In genomic region chr10:3468590-3468989, GRCm38 (mm10) we compare ENCODE assay signal across 11 mouse cellular contexts.
"Had no signal": no experiment of that assay in that cellular context is flagged by ENCODE, and none has a peak within 500 bp of the region (broad histone marks: within the 10 kb centered on the region; RNA-seq: fewer than 3 reads in every experiment).

No protein-coding gene starts in this region.

- H3K27me3 ChIP-seq: limb, embryonic 12.5 days; liver, embryonic 13.5 days; midbrain, embryonic 13.5 days; stomach, embryonic 15.5 days had no signal

- H3K4me1 ChIP-seq: limb, embryonic 12.5 days; liver, embryonic 13.5 days; midbrain, embryonic 13.5 days; stomach, embryonic 15.5 days had no signal

- H3K36me3 ChIP-seq: limb, embryonic 12.5 days; liver, embryonic 13.5 days; midbrain, embryonic 13.5 days; stomach, embryonic 15.5 days had no signal

- H3K27ac ChIP-seq: layer of hippocampus, adult 2 months; limb, embryonic 12.5 days; liver, embryonic 13.5 days; midbrain, embryonic 13.5 days; stomach, embryonic 15.5 days had no signal

- DNase-seq: liver; liver, embryonic 13.5 days; liver, postnatal 0 days; right cerebral cortex, postnatal 14 days; thymus, adult 2 months; thymus, postnatal 25 days had no signal

- H3K9ac ChIP-seq: limb, embryonic 12.5 days; liver, embryonic 13.5 days; liver, postnatal 0 days; midbrain, embryonic 13.5 days; stomach, embryonic 15.5 days had no signal

- ATAC-seq: intestine, postnatal 0 days; liver, postnatal 0 days; midbrain, embryonic 13.5 days had no signal

- H3K4me3 ChIP-seq: layer of hippocampus, adult 2 months; limb, embryonic 12.5 days; liver, embryonic 13.5 days; midbrain, embryonic 13.5 days; stomach, embryonic 15.5 days had no signal

- H3K9me3 ChIP-seq: limb, embryonic 12.5 days; liver, embryonic 13.5 days; midbrain, embryonic 13.5 days; stomach, embryonic 15.5 days had no signal

- H3K4me2 ChIP-seq: limb, embryonic 12.5 days; liver, embryonic 13.5 days; midbrain, embryonic 13.5 days; stomach, embryonic 15.5 days had no signal
